In genomic region chr16:64166036-64166435, GRCm38 (mm10) we compare ENCODE assay signal across 6 mouse cellular contexts.
"Had no signal": no experiment of that assay in that cellular context is flagged by ENCODE, and none has a peak within 500 bp of the region (broad histone marks: within the 10 kb centered on the region; RNA-seq: fewer than 3 reads in every experiment).

No protein-coding gene starts in this region.

- DNase-seq: kidney, postnatal 25 days; layer of hippocampus, adult 9-11 months; lung, postnatal 10 days; right cerebral cortex, adult 18-20 months; right cerebral cortex, postnatal 25 days; thymus, postnatal 36 days had no signal
